Mouse (Mus musculus): Measurements from ENCODE around the gene Abat. TPM values are rescaled to one million over a fixed set of nuclear protein-coding genes. Genes with fewer than 3 reads are reported as not detected.

The Abat gene
- 46.7 and 48.5 TPM in 2 replicates for polyA plus RNA-seq (2015; fragmentation: Nextera tagmentation; extraction: Ambion mirVana)

GRCm38 (mm10) chr16:8513236-8513906 lies at the start of gene Abat:
Abat (plus strand) TSS chr16:8513429.
- peak within 1 kb of the TSS; percentile 60 for H3K4me3 ChIP-seq (ENCODE audit: low read length)
- peaks cover 13% of the 10 kb centered on the region for H3K4me1 ChIP-seq (ENCODE audit: insufficient read depth, low read length)
- ATAC-seq (ENCODE audit: low FRiP score, low TSS enrichment), result peak; percentile 100
- peak within 1 kb of the TSS; percentile 60 for H3K27ac ChIP-seq (ENCODE audit: low read length)
- under 1% methylated on average over 45 of the region's 46 CpGs for WGBS
- no peaks in the 10 kb centered on the region for H3K27me3 ChIP-seq (ENCODE audit: insufficient read depth, low read length)
- H3K4me2 ChIP-seq (replicated peaks; ENCODE audit: low read depth, low read length), result peak within 1 kb of the TSS; percentile 82
- H3K36me3 ChIP-seq (ENCODE audit: insufficient read depth, low read length), result no peaks in the 10 kb centered on the region
- no peaks in the 10 kb centered on the region for H3K9me3 ChIP-seq (ENCODE audit: low read length)
- H3K9ac ChIP-seq (replicated peaks; ENCODE audit: low read length), result peak within 1 kb of the TSS; percentile 68

GRCm38 (mm10) chr16:8470132-8470531 lies 43.1 kb upstream of the Abat start:
- Histone ChIP-seq H3K4me2 (replicated peaks; ENCODE audit: low read depth, low read length) (peak overlapping the region; percentile 65), H3K36me3 (ENCODE audit: insufficient read depth, low read length) (no peaks in the 10 kb centered on the region), H3K9me3 (ENCODE audit: low read length) (no peaks in the 10 kb centered on the region), H3K4me3 (ENCODE audit: low read length) (peak overlapping the region; percentile 86), H3K27ac (ENCODE audit: low read length) (no peak overlapping the region), H3K27me3 (ENCODE audit: insufficient read depth, low read length) (no peaks in the 10 kb centered on the region), H3K9ac (replicated peaks; ENCODE audit: low read length) (peak overlapping the region; percentile 88; the same call in 1 of the 2 replicates), H3K4me1 (ENCODE audit: insufficient read depth, low read length) (peaks cover 10% of the 10 kb centered on the region)
- 77% methylated on average over 2 of the region's 2 CpGs for WGBS
- ATAC-seq (ENCODE audit: low FRiP score, low TSS enrichment), result peak; percentile 46; the same call in 1 of the 2 replicates

- ATAC-seq (ENCODE audit: low FRiP score, low TSS enrichment), result peak; percentile 99
- WGBS, result under 1% methylated on average over 48 of the region's 48 CpGs
- Histone ChIP-seq H3K4me2 (replicated peaks; ENCODE audit: low read depth, low read length) (peak within 1 kb of the TSS; percentile 65), H3K9ac (replicated peaks; ENCODE audit: low read length) (peak within 1 kb of the TSS; percentile 88), H3K27me3 (ENCODE audit: insufficient read depth, low read length) (no peaks in the 10 kb centered on the region), H3K4me1 (ENCODE audit: insufficient read depth, low read length) (peaks cover 10% of the 10 kb centered on the region), H3K9me3 (ENCODE audit: low read length) (no peaks in the 10 kb centered on the region), H3K36me3 (ENCODE audit: insufficient read depth, low read length) (no peaks in the 10 kb centered on the region), H3K4me3 (ENCODE audit: low read length) (peak within 1 kb of the TSS; percentile 86), H3K27ac (ENCODE audit: low read length) (peak within 1 kb of the TSS; percentile 93)
These were observed 42.4 kb upstream of the Abat start, which contains the start of gene Mettl22 for GRCm38 (mm10) chr16:8470603-8471481. Mettl22 (plus strand) TSS chr16:8470788.

DNA sequence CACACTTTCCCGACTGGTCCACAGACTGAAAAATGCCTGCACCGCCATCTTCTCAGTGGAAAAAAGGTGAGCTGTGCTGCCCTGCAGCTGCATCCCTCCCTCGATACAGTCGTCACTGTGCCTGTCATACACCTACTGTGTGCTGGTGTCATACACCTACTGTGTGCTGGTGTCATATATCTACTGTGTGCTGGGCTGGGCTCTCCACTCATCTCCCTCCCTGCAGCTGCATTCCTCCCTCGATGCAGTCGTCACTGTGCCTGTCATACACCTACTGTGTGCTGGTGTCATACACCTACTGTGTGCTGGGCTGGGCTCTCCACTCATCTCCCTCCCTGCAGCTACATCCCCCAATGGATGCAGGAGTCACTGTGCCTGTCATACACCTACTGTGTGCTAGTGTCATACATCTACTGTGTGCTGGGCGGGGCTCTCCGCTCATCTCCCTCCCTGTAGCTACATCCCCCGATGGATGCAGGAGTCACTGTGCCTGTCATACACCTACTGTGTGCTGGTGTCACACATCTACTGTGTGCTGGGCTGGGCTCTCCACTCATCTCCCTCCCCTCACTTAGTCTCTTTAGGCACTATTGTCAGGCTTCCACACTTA lies 25.7 kb upstream of the Abat start:
- H3K27me3 ChIP-seq (ENCODE audit: insufficient read depth, low read length), result no peaks in the 10 kb centered on the region
- H3K27ac ChIP-seq (ENCODE audit: low read length), result no peak overlapping the region
- WGBS, result 90% methylated on average over 9 of the region's 9 CpGs
- H3K4me1 ChIP-seq (ENCODE audit: insufficient read depth, low read length), result peaks cover 6% of the 10 kb centered on the region
- ATAC-seq (ENCODE audit: low FRiP score, low TSS enrichment), result no peak
- no peak overlapping the region for H3K9ac ChIP-seq (replicated peaks; ENCODE audit: low read length)
- H3K9me3 ChIP-seq (ENCODE audit: low read length), result no peaks in the 10 kb centered on the region
- peaks cover 30% of the 10 kb centered on the region for H3K36me3 ChIP-seq (ENCODE audit: insufficient read depth, low read length)
- no peak overlapping the region for H3K4me3 ChIP-seq (ENCODE audit: low read length)
- no peak overlapping the region for H3K4me2 ChIP-seq (replicated peaks; ENCODE audit: low read depth, low read length)

DNA sequence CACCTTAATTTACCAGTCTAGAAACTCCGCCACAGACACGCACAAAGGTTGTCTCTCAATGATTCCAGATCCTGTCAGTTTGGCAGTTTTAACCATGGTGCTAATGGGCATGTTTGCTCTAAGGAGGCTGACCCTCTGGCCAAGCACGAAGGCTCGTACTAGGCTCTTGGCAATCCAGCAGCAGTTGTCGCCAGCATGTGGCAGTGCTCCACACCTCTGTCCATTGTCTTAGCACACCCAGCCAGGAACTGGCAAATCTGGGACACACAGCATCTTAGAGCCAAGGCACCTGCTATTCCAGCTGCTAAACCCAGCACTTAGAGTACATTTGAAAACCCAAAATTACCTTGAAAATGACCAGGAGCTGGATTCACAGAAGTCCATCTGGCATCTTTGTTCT lies 23.9 kb upstream of the Abat start:
- 62% methylated on average over 5 of the region's 5 CpGs for WGBS
- H3K4me3 ChIP-seq (ENCODE audit: low read length), result no peak overlapping the region
- H3K36me3 ChIP-seq (ENCODE audit: insufficient read depth, low read length), result peaks cover 22% of the 10 kb centered on the region
- no peak overlapping the region for H3K27ac ChIP-seq (ENCODE audit: low read length)
- no peak overlapping the region for H3K9ac ChIP-seq (replicated peaks; ENCODE audit: low read length)
- ATAC-seq (ENCODE audit: low FRiP score, low TSS enrichment), result no peak
- peaks cover 6% of the 10 kb centered on the region for H3K4me1 ChIP-seq (ENCODE audit: insufficient read depth, low read length)
- no peak overlapping the region for H3K4me2 ChIP-seq (replicated peaks; ENCODE audit: low read depth, low read length)
- no peaks in the 10 kb centered on the region for H3K9me3 ChIP-seq (ENCODE audit: low read length)
- H3K27me3 ChIP-seq (ENCODE audit: insufficient read depth, low read length), result no peaks in the 10 kb centered on the region

DNA sequence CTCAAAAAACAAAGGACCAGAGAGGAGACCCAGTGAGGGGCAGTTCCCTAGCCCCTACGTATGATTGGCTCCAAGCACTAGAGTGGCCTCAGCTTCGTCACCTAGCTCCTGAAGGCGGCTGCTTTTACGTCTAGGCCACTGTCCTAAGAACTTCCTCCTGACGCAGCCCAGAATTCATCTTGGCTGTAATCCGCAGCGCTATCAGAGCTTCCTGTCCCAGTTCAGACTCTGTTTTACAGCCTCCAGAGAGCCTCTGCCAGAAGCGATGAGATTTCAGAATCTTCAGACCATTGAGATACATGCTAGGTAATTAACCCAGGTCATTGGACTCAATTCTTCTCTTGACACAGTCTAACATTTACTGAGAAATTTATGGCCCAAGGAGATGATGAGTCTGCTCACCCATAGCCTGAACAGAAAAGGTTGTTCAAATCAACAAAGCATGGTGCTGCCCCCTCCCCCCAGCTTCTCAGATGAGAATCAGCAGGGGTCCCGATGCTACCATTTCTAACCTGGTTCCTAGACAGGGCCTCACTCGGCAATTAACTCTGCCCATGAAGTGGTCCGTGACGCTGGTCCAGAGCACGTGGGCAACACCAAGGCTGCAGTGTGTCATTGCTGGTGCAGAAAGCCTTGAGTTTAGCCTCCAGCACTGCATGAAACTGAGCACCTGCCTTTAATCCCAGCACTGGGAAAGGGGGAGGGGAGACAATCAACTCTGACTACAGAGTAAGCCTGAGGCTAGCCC lies 21.3 kb upstream of the Abat start:
- Histone ChIP-seq H3K9ac (replicated peaks; ENCODE audit: low read length) (no peak overlapping the region; the same call in 1 of the 2 replicates), H3K27ac (ENCODE audit: low read length) (no peak overlapping the region), H3K27me3 (ENCODE audit: insufficient read depth, low read length) (no peaks in the 10 kb centered on the region), H3K36me3 (ENCODE audit: insufficient read depth, low read length) (peaks cover 8% of the 10 kb centered on the region; the same call in 1 of the 2 replicates), H3K4me3 (ENCODE audit: low read length) (no peak overlapping the region), H3K9me3 (ENCODE audit: low read length) (no peaks in the 10 kb centered on the region), H3K4me2 (replicated peaks; ENCODE audit: low read depth, low read length) (no peak overlapping the region), H3K4me1 (ENCODE audit: insufficient read depth, low read length) (peaks cover 6% of the 10 kb centered on the region)
- ATAC-seq (ENCODE audit: low FRiP score, low TSS enrichment), result peak; percentile 94
- 10% methylated on average over 13 of the region's 13 CpGs for WGBS

GRCm38 (mm10) chr16:8494268-8494667 lies 19.0 kb upstream of the Abat start:
- Histone ChIP-seq H3K9me3 (ENCODE audit: low read length) (no peaks in the 10 kb centered on the region), H3K4me3 (ENCODE audit: low read length) (no peak overlapping the region), H3K4me2 (replicated peaks; ENCODE audit: low read depth, low read length) (no peak overlapping the region), H3K36me3 (ENCODE audit: insufficient read depth, low read length) (no peaks in the 10 kb centered on the region), H3K27me3 (ENCODE audit: insufficient read depth, low read length) (no peaks in the 10 kb centered on the region; the same call in 1 of the 2 replicates), H3K4me1 (ENCODE audit: insufficient read depth, low read length) (peaks cover 6% of the 10 kb centered on the region), H3K9ac (replicated peaks; ENCODE audit: low read length) (no peak overlapping the region), H3K27ac (ENCODE audit: low read length) (no peak overlapping the region)
- WGBS, result 23% methylated on average over 4 of the region's 4 CpGs
- 0 out of 2 replicates have a peak, but pooled peaks have one; percentile 39 for ATAC-seq (ENCODE audit: low FRiP score, low TSS enrichment)

DNA sequence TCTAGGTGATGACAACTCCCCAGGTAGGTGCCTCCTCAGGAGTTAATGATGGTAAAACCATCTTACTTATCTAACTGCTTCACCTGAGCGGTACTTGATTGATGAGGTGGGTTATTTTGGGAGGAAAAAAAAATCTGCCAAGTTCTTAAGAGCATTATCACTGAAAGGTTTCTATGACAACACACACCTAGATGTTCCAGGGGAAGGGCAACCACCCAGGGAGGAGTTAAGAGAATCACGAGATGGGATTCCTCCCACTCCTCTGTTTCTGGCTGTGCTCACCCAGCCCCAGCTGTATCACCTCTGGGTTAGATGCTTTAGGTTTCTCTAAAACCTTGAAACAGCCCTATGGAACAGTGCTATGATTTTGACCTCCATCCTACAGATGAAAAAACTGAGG lies 16.3 kb upstream of the Abat start:
- H3K4me2 ChIP-seq (replicated peaks; ENCODE audit: low read depth, low read length), result no peak overlapping the region
- no peak overlapping the region for H3K27ac ChIP-seq (ENCODE audit: low read length)
- no peak overlapping the region for H3K9ac ChIP-seq (replicated peaks; ENCODE audit: low read length)
- no peaks in the 10 kb centered on the region; the same call in 1 of the 2 replicates for H3K27me3 ChIP-seq (ENCODE audit: insufficient read depth, low read length)
- no peak overlapping the region for H3K4me3 ChIP-seq (ENCODE audit: low read length)
- WGBS, result 53% methylated on average over 2 of the region's 2 CpGs
- 0 out of 2 replicates have a peak, but pooled peaks cover under 1% of the 10 kb centered on the region for H3K4me1 ChIP-seq (ENCODE audit: insufficient read depth, low read length)
- H3K36me3 ChIP-seq (ENCODE audit: insufficient read depth, low read length), result no peaks in the 10 kb centered on the region
- H3K9me3 ChIP-seq (ENCODE audit: low read length), result no peaks in the 10 kb centered on the region
- no peak for ATAC-seq (ENCODE audit: low FRiP score, low TSS enrichment)

DNA sequence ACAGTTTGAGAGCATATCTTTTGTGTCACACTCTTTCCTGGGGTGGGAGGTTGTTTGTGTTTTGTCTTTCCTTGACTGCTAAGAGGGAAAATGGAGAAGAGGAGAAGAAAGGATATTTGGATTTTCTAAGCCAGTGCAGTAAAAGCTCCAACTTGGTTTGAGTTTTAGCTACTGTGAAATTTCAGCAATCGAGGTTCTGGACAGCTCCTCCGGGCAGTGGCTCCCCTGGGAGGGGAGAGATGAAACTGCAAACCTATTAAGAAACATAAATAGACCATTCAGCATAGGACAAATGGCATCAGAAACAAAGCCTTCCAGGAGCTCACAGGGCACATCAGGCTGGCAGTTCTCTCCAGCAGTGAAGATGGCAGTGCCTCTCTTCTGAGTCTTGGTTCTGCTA lies 9.0 kb upstream of the Abat start:
- no peak overlapping the region for H3K4me2 ChIP-seq (replicated peaks; ENCODE audit: low read depth, low read length)
- no peak overlapping the region for H3K27ac ChIP-seq (ENCODE audit: low read length)
- H3K27me3 ChIP-seq (ENCODE audit: insufficient read depth, low read length), result no peaks in the 10 kb centered on the region
- WGBS, result 27% methylated on average over 2 of the region's 2 CpGs
- no peaks in the 10 kb centered on the region for H3K36me3 ChIP-seq (ENCODE audit: insufficient read depth, low read length)
- no peaks in the 10 kb centered on the region for H3K9me3 ChIP-seq (ENCODE audit: low read length)
- no peak for ATAC-seq (ENCODE audit: low FRiP score, low TSS enrichment)
- H3K4me1 ChIP-seq (ENCODE audit: insufficient read depth, low read length), result no peaks in the 10 kb centered on the region
- H3K9ac ChIP-seq (replicated peaks; ENCODE audit: low read length), result no peak overlapping the region
- no peak overlapping the region for H3K4me3 ChIP-seq (ENCODE audit: low read length)

Data from kidney, embryonic 16.5 days (tissue).